Mouse (Mus musculus) B cell, adult 67 days (primary cell): ENCODE data around the gene Gm10112. TPM values are rescaled to one million over a fixed set of nuclear protein-coding genes. Genes with fewer than 3 reads are reported as not detected.

Experiments used
- total RNA-seq, 2 experiments: library from RNA; stranded (reverse); gene quantifications; 4 replicates each; pipeline ENCODE4 v1.2.4; 2023

Gm10112 gene
- total RNA-seq: not detected

GRCm38 (mm10) chrX:111168040-111168439 is at the start of gene Gm10112:
TSS of gene Gm10112 (plus strand) at chrX:111168340.

Other genes starting within 250 kb of the Gm10112 start
- not detected for gene Cylc1, start 57.9 kb upstream of the Gm10112 start, total RNA-seq